Mouse (Mus musculus) liver, embryonic 18 days (tissue): ENCODE results near the gene A930018P22Rik. TPM values are rescaled to one million over a fixed set of nuclear protein-coding genes. Genes with fewer than 3 reads are reported as not detected.

Experiments used
- polyA plus RNA-seq: library from polyadenylated mRNA; depleted of rRNA; stranded (reverse); fragments of >200 nt; gene quantifications from 2 replicates; pipeline ENCODE4 v1.2.3, GENCODE M21; 2012; rRNA removed

A930018P22Rik gene
- polyA plus RNA-seq: 0.08 and 0.11 TPM in 2 replicates

DNA sequence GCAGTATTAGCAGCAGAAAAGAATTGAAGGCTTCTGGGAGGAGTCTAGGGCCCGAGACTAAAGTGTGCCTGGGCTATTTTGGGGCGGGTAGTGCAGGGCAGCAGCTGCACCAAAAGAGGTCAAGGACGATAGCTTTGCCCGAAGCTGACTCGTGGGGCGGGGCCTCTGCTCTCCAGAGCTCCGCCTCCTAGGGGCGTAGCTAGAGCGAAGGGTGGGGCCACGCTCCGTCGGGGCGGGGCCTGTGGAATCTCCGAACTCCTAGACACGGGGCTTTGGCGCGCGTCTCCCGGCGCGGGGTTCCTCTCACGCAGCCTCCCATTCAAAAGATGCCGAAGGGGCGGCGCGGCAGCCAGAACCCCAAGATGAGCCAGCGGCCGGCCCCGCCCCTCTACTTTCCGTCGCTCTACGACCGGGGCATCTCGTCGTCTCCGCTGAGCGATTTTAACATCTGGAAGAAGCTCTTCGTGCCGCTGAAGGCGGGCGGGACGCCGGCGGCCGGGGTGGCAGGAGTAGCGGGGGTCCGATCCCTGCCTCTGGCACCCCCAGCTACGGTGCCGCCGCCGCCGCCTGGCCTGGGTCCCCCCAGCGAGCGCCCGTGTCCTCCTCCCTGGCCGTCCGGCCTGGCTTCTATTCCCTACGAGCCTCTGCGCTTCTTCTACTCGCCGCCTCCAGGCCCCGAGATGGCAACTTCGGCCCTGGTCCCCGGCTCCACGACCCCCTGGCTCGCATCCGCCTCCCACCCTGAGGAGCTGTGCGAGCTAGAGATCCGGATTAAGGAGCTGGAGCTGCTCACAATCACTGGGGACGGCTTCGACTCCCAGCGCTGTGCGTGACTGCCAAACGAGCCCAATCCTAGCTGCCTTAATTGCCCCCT is at the start of gene A930018P22Rik:
TSS of gene A930018P22Rik (plus strand) at position 265 of the 874 bp plus-strand sequence.

DNA sequence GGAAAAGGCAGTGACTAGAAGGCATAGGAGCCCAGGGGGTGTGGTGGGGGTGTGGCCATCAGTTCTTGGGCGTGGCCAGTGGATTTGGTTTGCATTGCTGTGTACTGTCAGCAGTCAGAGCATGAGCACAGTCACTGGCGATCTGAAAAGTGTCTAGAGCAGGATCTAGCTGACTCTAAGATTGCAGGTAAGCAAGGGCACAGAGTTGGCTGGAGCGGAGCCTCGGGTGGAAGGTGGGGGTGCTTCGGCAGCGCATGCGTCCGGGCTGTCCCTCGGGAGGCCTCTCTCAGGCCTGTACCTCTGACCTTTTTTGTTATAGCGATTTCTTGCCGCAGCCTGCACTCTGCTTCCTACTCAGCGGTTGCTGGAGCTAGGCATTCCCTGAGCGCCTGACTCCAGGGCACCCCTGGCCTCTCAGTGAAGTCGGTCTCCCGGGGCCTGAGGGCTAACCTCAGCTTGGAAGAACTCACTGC is 26.8 kb upstream of the A930018P22Rik start, which contains the start of gene Cd59a:
TSS of gene Cd59a (plus strand) at position 61 of the 473 bp plus-strand sequence.

Other genes with a start within 250 kb of the A930018P22Rik start
- 72.3 and 76.6 TPM in 2 replicates for gene Lmo2, start 164.8 kb upstream of the A930018P22Rik start, polyA plus RNA-seq
- gene Fbxo3, start 95.0 kb upstream of the A930018P22Rik start, polyA plus RNA-seq: 29.6 and 30.0 TPM in 2 replicates
- gene 4931422A03Rik, start 94.4 kb upstream of the A930018P22Rik start, polyA plus RNA-seq: 0.16 TPM in 1 of 2 replicates, not detected in the other
- 0.04 and 0.07 TPM in 2 replicates for gene Gm10912, start 56.9 kb upstream of the A930018P22Rik start, polyA plus RNA-seq
- not detected in 2 replicates for gene Gm10799, start 54.2 kb upstream of the A930018P22Rik start, polyA plus RNA-seq
- 4.6 and 4.7 TPM in 2 replicates for gene Cd59b, start 52.9 kb upstream of the A930018P22Rik start, polyA plus RNA-seq
- gene Cd59a, start 27.0 kb upstream of the A930018P22Rik start, polyA plus RNA-seq: 39.7 and 40.0 TPM in 2 replicates